Mouse (Mus musculus): Measurements from ENCODE around the gene Selenoi.

The Selenoi gene

DNA sequence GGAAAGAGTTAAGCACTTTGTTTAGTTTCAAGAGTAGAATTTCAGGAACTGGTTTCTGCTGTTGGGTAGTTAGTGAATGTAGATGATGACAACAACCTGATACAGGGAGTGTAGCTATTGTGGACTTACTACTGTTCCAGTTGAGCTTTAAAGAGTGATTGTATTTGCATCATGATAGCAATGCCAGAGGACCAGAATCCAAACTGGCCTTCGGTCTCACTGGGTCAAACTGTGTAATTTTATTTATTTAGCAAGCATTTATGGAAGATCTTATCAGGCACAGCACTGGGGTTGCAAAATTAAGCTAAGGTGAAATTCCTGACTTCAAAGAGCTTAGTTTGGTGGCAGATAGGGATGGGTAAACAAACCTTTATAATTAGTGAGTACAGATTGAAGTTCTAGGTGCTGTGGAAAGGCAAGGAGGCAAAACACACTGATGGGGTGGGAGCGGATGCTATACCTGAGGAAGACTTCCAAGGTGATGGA, 3.3 kb downstream of the Selenoi start:
- no peak for DNase-seq (ENCODE audit: low read depth, low spot score)

DNA sequence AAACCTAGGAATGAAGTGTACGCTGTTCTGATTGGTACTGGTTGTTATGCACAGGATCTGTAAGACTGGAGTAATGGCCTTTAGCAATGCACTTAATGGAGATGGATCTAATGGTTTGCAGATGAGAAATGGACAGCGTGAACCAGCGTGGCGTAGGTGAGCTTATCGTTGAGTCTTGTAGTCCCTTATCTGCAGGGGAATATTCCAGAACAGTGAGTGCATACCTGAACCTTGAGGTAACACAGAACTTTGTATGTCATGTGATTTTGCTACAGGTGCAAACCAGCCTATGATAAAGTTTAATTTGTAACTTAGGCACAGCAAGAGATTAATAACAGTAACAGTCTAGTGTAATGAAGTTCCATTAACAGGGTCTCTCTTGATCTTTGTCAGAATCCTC, 6.2 kb downstream of the Selenoi start:
- no peak for DNase-seq (ENCODE audit: low read depth, low spot score)

DNA sequence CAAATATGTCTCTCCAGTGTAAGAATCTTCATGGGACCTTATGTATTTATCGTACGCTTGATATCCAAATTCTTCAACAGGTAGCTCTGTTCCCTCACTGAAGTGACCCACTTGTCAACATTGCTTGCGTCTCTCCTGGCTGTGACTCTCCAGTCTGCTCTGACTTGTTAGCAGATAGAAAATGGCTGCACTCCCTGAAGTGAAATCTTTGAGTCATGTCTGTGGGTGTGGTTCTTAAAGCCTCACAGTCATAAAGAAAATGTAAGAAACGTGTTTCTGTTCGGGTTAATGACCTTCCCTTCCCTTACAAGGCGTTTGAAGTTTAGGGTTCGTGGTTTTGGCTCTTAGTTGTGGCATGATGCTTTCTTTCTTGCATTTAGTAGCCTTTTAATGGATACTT, 8.2 kb downstream of the Selenoi start:
- DNase-seq (ENCODE audit: low read depth, low spot score) = no peak

DNA sequence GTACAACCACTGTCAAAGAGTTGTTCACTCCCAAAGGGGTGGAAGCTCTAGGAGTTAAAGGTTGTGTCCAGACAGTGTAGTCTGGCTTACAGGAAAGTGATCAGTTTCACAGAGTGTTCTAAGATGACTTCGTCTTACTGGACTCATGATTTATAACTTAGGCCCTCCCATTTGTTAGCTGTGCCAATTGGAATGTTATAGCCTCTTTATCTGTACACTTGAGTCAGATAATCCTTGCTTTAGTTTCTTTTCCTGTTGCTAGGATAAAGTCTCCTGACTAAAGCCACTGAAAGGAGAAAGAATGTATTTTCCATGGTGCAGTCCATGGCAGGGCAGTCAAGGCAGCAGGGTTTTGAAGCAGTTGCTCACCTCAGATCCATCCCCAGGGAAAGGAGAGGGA, 10.0 kb downstream of the Selenoi start:
- no peak for DNase-seq (ENCODE audit: low read depth, low spot score)

DNA sequence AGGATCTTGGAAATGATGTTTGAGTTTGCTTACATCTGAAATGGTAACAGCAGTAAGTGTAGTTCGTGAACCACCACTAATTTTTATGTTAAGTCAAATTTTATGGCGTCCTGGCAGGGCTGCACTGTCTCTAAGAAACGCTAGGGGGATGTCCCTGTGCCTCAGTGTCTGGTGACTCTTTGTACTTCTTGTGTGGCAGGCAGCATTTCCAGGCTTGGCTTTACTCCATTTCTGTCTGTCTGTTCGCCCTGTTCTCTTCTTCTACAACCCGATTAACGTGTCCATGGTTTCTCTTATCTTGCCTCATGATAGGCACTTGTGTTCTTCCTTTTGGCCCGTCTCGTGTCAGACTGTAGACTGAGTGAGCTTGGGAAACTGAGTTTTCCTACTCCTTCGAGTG, 11.4 kb downstream of the Selenoi start:
- no peak for DNase-seq (ENCODE audit: low read depth, low spot score)

DNA sequence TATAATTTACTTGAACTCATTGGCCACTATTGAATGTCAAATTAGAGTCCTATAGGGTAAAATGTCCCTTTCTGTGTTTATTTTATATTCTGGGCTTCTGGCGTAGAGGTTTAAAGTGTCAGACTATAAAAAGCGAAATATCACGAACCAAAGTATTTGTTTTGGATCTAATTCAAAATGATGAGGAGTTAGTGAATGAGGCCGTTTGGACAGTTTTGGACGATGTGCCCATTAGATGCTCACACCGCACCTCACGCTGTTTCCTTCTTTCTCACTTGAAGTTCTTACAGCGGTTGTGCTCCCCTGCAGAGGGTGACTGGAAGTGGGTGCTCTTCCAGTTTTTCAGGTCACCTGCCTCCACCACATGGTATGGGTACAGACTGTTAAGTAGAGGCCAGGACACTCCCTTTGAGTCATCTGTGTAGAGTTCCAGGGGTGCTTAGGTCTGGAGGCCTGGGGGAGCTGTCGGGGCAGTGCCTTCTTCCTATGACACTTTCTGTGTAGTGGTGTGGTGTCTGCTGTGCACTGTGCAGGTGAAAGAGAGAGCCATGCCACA, 13.6 kb downstream of the Selenoi start:
- no peak for DNase-seq (ENCODE audit: low read depth, low spot score)

DNA sequence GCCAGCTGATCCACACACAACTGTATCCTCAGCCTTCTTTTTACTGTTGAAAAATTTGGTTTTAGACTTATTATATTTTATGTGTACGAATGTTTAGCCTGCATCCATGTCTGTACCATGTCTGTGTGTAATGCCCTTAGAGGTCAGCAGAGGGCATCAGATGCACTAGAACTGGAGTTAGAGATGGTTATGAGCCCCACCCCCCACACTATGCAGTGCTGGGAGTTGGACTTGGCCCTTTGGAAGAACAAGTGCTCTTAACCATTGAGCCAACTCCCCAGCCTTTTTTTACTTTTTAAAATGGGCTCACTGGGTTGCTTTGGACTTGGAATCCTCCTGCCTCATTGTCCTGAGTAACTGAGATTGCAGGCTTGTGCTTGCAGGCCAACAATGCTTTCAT, 15.3 kb downstream of the Selenoi start:
- no peak for DNase-seq (ENCODE audit: low read depth, low spot score)

DNA sequence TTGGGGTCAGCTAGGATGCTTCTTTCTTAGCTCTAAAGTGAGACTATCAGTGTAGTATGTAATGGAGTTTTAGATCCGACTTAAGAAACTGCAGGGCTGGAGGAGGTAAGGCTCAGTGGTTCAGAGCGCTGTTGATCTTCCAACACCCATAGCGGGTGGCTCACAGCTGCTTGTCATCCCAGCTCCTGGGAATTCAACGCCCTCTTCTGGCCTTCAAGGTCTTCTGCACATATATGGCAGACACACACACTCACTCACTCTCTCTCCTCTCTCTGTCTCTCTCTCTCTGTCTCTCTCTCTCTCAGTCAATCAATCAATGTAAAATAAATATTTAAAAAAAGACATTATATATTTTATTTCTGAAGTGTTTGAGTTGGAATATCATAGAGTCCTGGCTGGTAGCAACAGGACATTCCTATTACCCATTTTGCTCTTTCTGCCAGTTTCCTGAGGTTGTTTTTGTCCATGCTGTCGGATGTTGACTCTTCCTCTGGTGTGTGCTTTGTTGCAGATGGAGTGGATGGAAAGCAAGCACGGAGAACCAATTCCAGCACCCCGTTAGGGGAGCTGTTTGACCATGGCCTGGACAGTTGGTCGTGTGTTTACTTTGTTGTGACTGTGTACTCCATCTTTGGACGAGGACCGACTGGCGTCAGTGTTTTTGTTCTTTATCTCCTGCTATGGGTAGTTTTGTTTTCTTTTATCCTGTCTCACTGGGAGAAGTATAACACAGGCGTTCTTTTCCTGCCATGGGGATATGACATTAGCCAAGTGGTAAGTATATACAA, 23.4 kb downstream of the Selenoi start:
- DNase-seq (ENCODE audit: low read depth, low spot score) = no peak

DNA sequence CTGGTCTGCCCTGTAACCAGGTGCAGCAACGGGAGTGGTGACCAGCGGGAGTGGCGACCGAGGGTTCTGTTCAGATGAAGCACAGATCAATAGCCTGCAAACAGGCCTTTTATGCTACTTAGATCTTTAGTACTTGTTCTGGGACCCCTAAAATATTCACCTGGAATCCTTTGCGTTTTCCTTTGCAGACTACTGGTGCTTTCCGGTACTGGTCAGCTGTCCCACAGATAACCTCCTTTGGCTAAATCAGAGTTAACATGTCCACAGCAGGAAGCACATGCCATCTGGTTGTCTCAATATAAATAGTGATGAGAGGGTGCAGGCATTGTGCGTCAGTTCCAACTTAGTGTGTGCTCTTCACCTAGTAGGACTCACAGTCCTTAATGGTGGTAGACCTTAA, 26.4 kb downstream of the Selenoi start:
- no peak for DNase-seq (ENCODE audit: low read depth, low spot score)

DNA sequence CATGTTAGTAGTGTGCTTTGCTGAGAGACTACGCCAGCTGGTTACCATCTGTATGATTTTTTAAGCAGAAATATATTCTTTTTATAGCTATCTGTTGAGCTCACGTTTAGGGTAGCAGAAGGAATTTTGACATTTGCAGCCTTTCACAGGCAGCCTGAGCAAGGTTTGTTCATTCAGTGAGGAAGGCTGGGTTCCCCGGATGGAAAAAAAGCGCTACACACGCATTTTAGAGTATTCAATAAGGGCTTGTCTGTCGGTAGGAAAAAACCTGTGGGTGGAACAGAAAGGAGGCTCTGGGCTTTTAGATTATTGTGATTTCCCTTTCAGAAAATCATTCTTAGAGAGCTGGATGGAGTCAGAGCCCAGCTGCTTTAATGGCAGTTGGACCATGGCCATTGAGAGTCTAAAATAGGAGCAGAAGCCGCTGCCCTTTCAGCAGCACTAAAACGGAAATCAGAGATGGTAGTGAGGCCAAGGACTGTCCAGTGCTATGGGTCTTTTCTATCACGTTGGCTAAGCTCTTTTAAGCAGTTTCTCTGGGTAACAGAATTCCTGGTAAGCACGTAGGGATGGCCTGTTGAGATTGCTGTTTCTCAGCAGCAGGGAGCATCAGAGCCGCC, 38.3 kb downstream of the Selenoi start:
- DNase-seq (ENCODE audit: low read depth, low spot score) = no peak

DNA sequence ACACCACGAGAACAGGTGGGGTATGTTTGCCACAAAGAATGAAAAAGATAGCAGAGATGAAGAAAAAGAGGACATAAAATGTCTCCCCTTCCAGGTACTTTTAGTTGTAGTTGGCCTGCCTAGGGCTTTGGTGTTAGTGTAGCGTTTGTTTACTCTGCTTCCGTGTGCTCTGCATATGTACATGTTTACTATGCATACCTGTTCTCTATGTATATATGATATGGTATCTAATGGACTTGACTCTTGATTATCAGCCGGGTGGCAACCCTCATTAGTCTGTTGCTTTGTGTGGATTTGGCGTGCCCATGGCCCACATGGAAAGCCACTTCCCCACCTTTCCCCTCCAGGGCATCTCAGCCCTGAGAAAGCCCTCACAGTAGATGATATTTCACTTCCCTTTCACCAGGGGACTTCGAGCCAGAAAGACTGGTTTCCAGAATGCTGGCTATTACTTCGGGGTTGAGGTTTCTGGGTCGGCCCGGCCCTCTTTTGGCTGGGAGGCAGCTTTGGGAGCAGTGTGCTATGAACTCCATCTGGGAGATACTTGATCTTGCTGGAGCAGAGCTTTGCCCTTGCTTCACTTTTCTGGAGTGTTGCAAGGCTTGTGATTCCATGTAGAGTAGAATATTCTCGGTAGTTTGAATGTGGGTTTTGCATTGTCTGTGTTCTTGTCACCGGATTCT, 39.4 kb downstream of the Selenoi start:
- no peak for DNase-seq (ENCODE audit: low read depth, low spot score)

DNA sequence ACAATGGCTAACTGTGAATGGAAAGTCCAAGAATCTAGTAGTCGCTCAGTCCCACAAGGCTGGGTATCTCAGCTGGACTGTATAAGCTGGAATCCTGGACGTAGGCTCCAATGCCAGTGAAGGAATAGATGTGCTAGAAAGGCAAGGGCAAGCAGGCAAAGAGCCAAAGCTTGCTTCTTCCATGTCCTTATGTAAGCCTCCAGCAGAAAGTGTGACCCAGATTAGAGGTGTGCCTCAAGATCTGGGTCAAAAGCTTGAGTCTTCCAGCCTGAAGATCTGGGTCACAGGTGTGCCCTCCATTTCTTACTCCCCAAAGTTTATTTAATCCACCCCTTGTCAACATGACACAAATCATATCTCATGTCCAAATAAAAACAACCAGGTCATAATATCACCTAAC, 44.0 kb downstream of the Selenoi start:
- DNase-seq (ENCODE audit: low read depth, low spot score) = no peak

DNA sequence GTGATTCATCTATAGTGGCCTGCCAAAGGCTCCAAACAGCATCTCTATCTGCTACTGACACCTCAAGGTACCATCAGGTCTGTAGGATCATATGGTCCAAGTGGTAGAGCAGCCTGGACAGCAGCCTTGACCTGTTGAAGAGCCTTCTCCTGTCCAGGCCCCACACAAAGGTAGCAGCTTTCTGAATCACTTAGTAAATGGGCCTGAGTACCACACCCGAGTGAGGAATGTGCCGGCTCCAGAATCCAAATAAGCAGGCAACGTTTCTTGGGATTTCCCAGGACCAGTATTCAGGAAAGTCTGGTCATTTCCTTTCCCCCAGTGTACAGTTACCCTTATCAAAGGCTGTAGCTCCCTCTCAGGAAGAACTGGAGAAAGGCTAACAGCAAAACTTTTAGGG, 46.6 kb downstream of the Selenoi start:
- DNase-seq (ENCODE audit: low read depth, low spot score) = no peak

DNA sequence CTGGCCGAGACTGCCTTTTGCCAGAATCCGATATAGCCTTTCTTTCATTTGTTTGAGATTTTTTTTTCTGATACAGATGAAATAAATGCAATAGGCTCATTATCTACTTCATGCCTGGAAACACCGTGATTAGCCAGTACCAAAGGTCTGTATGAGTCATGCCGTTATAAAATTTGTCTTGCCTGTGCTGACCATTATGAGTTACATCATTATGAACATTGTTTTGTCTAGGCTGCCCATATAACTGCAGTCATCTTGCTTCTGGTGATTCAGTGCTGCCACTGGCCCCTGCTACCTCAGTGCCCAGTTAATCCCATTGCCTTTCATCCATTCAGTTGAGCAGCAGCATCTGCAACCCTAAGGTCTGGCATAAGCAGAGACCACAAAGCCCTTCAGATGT, 47.1 kb downstream of the Selenoi start:
- DNase-seq (ENCODE audit: low read depth, low spot score) = no peak

DNA sequence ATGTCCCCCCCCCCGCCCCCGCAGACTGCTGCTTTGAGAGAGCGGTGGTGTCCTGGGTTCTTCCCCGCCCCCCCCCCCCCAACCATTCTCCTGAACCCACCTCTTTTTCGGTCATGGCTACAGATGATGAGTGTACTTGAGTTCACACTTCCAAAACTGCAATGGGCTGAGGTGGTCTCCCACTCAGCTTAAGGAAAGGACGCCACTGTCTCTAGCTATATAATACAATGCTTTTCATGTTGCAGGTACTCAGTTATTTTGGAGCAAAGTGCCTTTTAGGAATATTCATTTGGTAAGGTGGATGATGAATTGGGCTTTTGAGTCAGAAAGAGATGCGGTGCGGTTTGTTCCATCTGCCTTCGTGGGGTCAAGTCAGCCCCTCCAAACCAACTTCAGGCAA, 48.5 kb downstream of the Selenoi start:
- DNase-seq (ENCODE audit: low read depth, low spot score) = no peak

DNA sequence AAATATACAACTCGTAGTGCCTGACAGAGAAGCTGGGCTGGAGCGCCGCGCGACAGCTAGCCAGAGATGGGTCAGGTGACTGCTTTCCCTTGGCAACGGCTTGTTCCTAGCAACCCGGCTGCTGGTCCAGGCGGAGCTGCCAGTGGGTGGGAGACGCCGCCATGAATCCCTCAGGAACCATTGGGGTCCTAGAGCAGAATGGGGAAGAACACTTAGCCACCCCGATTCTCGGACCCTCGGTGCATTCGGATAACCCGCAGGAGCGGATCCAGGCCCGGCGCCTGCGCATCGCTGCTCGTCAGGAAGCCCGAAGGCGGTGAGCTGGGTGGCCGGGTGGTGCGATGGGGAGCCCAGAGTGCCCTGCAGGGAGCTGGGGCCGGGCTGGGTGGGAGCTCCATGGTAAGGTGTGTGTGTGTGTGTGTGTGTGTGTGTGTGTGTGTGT, 48.9 kb downstream of the Selenoi start, which contains the start of gene Drc1:
Gene Drc1 (plus strand): TSS at position 98 of the 442 bp plus-strand sequence.
- peak; percentile 13 for DNase-seq (ENCODE audit: low read depth, low spot score)

DNA sequence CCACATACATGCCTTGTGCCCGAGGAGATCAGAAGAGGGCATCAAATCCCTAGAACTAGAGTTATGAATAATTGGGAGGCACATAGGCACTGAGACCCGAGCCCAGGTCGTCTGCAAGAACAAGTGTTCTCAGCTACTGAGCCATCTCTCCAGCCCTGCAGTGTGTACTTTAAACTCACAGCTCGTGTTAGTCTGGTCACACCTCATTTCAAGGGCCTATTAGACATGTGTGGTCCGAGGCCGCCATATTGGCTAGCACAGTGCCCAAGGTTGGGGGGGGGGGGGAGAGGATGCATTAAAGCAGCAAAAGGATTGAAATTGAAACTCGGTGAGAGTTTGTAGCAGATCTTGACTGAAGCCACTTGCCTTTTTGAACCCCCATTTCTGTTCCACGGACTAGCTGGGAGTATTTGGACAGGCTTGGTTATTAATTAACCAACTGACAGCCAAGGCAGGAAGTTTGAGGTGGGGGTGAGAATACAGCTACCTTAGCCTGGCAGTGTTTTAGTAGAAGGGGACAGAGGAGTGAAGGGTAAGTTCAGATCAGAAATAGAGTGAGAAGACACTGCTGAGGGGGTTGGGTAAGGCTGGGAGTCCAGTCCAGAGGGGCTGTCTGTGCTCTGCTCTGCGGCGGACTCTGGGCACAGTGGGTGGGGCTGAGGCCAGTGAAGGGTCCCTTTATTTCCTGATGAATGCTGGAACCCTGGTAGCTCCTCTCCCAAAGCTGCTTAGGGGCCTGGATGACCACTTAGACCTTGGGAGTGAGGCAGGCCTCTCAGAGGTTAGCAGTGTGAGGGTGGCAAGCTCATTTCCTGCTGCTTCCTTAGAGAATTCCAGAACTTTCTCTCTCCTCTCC, 53.8 kb downstream of the Selenoi start:
- no peak for DNase-seq (ENCODE audit: low read depth, low spot score)

DNA sequence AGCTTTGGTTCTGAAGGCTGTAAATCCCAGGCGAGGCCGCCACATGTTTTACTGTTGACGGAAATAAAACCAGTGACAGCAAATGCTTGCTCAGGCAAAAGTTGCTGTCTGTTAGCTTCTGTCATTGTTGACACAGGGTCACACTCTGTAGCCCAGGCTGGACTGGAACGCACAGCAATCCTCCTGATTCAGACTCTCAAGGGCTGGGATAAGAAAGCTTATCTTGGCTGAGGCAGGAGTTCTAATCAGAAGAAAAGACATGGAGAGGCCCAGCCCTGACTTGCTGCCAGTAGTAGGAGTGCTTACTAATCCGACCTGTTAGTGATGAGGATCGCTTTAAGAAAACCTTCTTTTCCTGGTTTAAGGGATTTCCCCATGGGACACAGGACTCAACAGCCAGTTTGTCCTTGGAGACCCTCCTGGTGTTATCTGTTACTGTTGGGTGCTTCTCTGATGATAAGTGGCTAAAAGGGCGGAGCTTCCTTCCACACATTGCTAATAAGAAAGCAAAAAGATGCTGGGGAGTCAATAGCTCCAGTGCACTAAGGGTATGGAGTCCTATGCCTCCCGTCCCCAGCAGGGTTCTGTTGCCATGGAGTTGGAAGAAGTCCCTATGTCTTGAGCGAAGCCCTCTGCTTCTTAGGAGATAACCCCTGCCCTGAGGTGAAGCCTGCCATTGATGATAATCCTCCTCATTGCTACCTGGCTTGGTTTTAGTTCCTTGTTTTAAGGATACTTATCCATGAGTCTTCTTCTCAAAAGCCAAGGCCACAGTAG, 54.9 kb downstream of the Selenoi start:
- DNase-seq (ENCODE audit: low read depth, low spot score) = no peak

Measured in retina, postnatal 7 days (tissue).